Mouse (Mus musculus): ENCODE results near the gene Hal.

DNA sequence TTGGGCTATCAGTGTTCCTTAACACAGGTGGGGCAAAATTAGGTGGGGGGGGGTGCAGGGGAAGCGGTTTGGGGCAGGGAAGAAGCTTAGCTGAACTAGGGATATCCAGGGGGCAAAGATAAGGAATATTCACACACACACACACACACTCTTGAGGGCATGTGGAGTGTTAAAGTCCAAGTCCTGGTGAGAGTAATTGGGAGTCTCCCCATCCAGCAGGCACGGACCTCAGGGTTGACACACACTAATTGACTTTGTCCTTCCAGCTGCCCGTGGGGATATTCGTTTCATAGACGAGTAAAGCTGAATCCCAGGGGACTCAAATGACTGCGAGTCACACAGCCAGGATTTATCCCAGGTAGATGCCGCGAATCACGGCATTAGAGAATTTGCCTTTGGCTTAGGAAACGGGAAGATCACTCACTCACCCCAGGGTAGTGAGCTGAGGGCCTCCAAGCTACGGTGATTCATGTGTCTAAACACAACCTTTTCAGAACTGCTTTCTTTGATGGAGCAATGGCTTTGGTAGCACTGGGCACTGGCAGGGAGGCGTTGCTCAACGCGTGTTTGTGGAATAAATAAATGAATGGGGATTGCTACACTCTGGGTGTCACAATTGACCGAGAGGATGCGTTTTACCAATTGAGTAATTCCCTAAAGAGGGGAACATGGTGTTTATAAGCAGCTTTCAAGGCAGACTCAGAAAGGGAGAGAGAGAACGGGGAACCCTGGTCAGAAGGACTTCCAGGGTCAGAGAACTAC is at the start of gene Hal:
- TF ChIP-seq POLR2A (IDR thresholded peaks at IDR 0.05; ENCODE audit: insufficient read depth, low read length) (no peak), CTCF (IDR thresholded peaks at IDR 0.05; ENCODE audit: low read depth, low read length) (no peak), EP300 (IDR thresholded peaks at IDR 0.05; ENCODE audit: insufficient read depth, low read depth, low read length) (no peak)

Data from ES-Bruce4 (cell line).